Mouse (Mus musculus): ENCODE results near the gene 4931422A03Rik.
"Not testable (repeated sequence)": the region's sequence is repeated elsewhere in the genome, so short reads cannot be mapped to it uniquely, and the experiment has no call there.

Gene 4931422A03Rik

GRCm38 (mm10) chr2:104024656-104025055, 3.5 kb downstream of the 4931422A03Rik start:
- DNase-seq (ENCODE audit: low spot score), result no peak

- no peak for DNase-seq (ENCODE audit: low spot score)
Observed at GRCm38 (mm10) chr2:104023096-104023495, 5.1 kb downstream of the 4931422A03Rik start.

GRCm38 (mm10) chr2:104008853-104009252, 19.3 kb downstream of the 4931422A03Rik start:
- DNase-seq (ENCODE audit: low spot score), result not testable (repeated sequence)

GRCm38 (mm10) chr2:104007793-104008519, 20.2 kb downstream of the 4931422A03Rik start:
- DNase-seq (ENCODE audit: low spot score), result no peak

- DNase-seq (ENCODE audit: low spot score), result peak; percentile 8
Observed at GRCm38 (mm10) chr2:104002711-104003413, 25.3 kb downstream of the 4931422A03Rik start.

GRCm38 (mm10) chr2:104001861-104002260, 26.3 kb downstream of the 4931422A03Rik start:
- no peak for DNase-seq (ENCODE audit: low spot score)

GRCm38 (mm10) chr2:104001076-104001475, 27.1 kb downstream of the 4931422A03Rik start:
- no peak for DNase-seq (ENCODE audit: low spot score)

GRCm38 (mm10) chr2:103992618-103993332, 35.4 kb downstream of the 4931422A03Rik start:
- no peak for DNase-seq (ENCODE audit: low spot score)

GRCm38 (mm10) chr2:103992162-103992561, 36.0 kb downstream of the 4931422A03Rik start:
- no peak for DNase-seq (ENCODE audit: low spot score)

- no peak for DNase-seq (ENCODE audit: low spot score)
Observed at GRCm38 (mm10) chr2:103991303-103991702, 36.9 kb downstream of the 4931422A03Rik start.

GRCm38 (mm10) chr2:103989724-103990123, 38.4 kb downstream of the 4931422A03Rik start:
- no peak for DNase-seq (ENCODE audit: low spot score)

- not testable (repeated sequence) for DNase-seq (ENCODE audit: low spot score)
Observed at GRCm38 (mm10) chr2:103987595-103987994, 40.6 kb downstream of the 4931422A03Rik start.

GRCm38 (mm10) chr2:103983146-103983545, 45.0 kb downstream of the 4931422A03Rik start:
- no peak for DNase-seq (ENCODE audit: low spot score)

GRCm38 (mm10) chr2:103982250-103982649, 45.9 kb downstream of the 4931422A03Rik start:
- DNase-seq (ENCODE audit: low spot score), result peak; percentile 79

GRCm38 (mm10) chr2:103977716-103978115, 50.4 kb downstream of the 4931422A03Rik start:
- no peak for DNase-seq (ENCODE audit: low spot score)

GRCm38 (mm10) chr2:103977216-103977615, 50.9 kb downstream of the 4931422A03Rik start:
- DNase-seq (ENCODE audit: low spot score), result no peak

GRCm38 (mm10) chr2:103975904-103976303, 52.3 kb downstream of the 4931422A03Rik start:
- no peak for DNase-seq (ENCODE audit: low spot score)

GRCm38 (mm10) chr2:103971838-103972237, 56.3 kb downstream of the 4931422A03Rik start:
- no peak for DNase-seq (ENCODE audit: low spot score)

- DNase-seq (ENCODE audit: low spot score), result no peak
Observed at GRCm38 (mm10) chr2:103970791-103971649, 57.1 kb downstream of the 4931422A03Rik start.

GRCm38 (mm10) chr2:103970041-103970790, 57.9 kb downstream of the 4931422A03Rik start:
- DNase-seq (ENCODE audit: low spot score), result peak; percentile 29

Measured in urinary bladder, postnatal 25 days (tissue).